Mouse (Mus musculus) layer of hippocampus, adult 9-10 months (tissue): ENCODE measurements at regions not wholly inside any gene's neighbourhood (a gene's known extent, or its start where the extent isn't known, plus 50 kb on each side); places are given as distances from the start of the nearest gene placed in this dataset.

ENCODE experiments used
- DNase-seq: peaks from one replicate; pipeline ENCODE4 v3.0.0; 2022; ENCODE audit warnings: low spot score

GRCm38 (mm10) chr7:53321539-53321938 lies 1306.0 kb upstream of the 1700015G11Rik start:
- no peak for DNase-seq

GRCm38 (mm10) chr7:53282016-53282415 lies 1266.5 kb upstream of the 1700015G11Rik start:
- DNase-seq: peak; percentile 3
